Comparison of ENCODE assay signal across 12 mouse cellular contexts in the genomic region with DNA sequence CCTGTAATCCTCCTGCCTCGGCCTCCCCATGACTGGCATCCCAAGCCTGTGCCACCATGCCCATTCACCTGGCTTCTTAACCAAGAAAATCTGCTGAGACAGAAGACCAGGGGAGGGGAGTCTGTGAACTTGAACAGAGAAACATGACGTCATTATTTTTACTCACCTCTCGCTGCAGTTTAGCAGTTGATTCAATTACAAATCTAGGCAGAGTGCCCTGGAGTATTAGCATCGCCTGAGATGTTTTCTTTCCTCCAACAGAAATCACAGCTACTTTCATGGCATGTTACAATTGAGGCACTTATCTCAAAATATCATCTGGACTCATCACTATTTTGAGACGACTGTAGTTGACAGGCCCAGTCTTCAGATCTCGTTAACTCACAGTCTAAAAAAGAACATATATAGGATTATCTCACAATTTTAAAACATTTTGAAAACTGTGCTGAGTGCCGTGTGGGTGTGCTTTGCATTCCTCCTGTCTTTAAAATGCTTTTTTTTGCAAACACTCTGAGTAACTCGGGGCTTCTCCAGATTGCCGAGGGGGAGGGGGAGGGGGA.
A peak's percentile ranks its signal among the peaks of the same experiment; 100 is the strongest.
DNase-seq lines count a peak whose midpoint lies in the region; ATAC-seq and TF ChIP-seq lines count a peak whose summit lies in the region.
"Had no signal": no experiment of that assay in that cellular context is flagged by ENCODE, and none has a peak within 500 bp of the region (broad histone marks: within the 10 kb centered on the region; RNA-seq: fewer than 3 reads in every experiment).

No protein-coding gene starts in this region.

- 32% methylated on average over 9 of the region's 9 CpGs for WGBS in midbrain, postnatal 0 days
- 43% methylated on average over 9 of the region's 9 CpGs for WGBS in midbrain, embryonic 15.5 days
- WGBS in embryonic facial prominence, embryonic 10.5 days: 52% methylated on average over 9 of the region's 9 CpGs
- WGBS in stomach, embryonic 15.5 days: 49% methylated on average over 8 of the region's 9 CpGs
- WGBS in neural tube, embryonic 15.5 days: 56% methylated on average over 9 of the region's 9 CpGs

- no peaks in the 10 kb centered on the region for H3K9me3 ChIP-seq in midbrain, postnatal 0 days (ENCODE audit: low read length)
- H3K9me3 ChIP-seq in midbrain, embryonic 15.5 days: no peaks in the 10 kb centered on the region
- H3K9me3 ChIP-seq in embryonic facial prominence, embryonic 10.5 days: no peaks in the 10 kb centered on the region
- H3K9me3 ChIP-seq in stomach, embryonic 15.5 days: no peaks in the 10 kb centered on the region
- no peaks in the 10 kb centered on the region for H3K9me3 ChIP-seq in neural tube, embryonic 15.5 days (replicated peaks)
- H3K9me3 ChIP-seq: hindbrain, embryonic 12.5 days; megakaryocyte, embryonic 14.5 days had no signal

- peak; percentile 68 for ATAC-seq in frontal cortex, adult (ENCODE audit: low TSS enrichment)
- no peak for ATAC-seq in midbrain, postnatal 0 days (ENCODE audit: low FRiP score)
- ATAC-seq in midbrain, embryonic 15.5 days (replicated peaks): no peak
- ATAC-seq in stomach, embryonic 15.5 days (ENCODE audit: insufficient read depth, low FRiP score, low read depth): no peak
- ATAC-seq in neural tube, embryonic 15.5 days (ENCODE audit: low FRiP score): no peak

- H3K4me2 ChIP-seq in midbrain, postnatal 0 days (ENCODE audit: low read depth, low read length, poor library complexity, severe bottlenecking): no peak overlapping the region
- H3K4me2 ChIP-seq in midbrain, embryonic 15.5 days: no peak overlapping the region
- H3K4me2 ChIP-seq in stomach, embryonic 15.5 days: no peak overlapping the region
- H3K4me2 ChIP-seq in neural tube, embryonic 15.5 days: no peak overlapping the region
- H3K4me2 ChIP-seq: heart, embryonic 11.5 days; hindbrain, embryonic 12.5 days; liver, embryonic 11.5 days had no signal

- H3K4me3 ChIP-seq in midbrain, postnatal 0 days (ENCODE audit: low read depth, low read length): no peak overlapping the region
- H3K4me3 ChIP-seq in midbrain, embryonic 15.5 days: no peak overlapping the region
- no peak overlapping the region for H3K4me3 ChIP-seq in embryonic facial prominence, embryonic 10.5 days
- no peak overlapping the region for H3K4me3 ChIP-seq in stomach, embryonic 15.5 days (replicated peaks)
- no peak overlapping the region for H3K4me3 ChIP-seq in neural tube, embryonic 15.5 days (replicated peaks)
- H3K4me3 ChIP-seq: hindbrain, embryonic 12.5 days; megakaryocyte, embryonic 14.5 days had no signal

- H3K9ac ChIP-seq in midbrain, postnatal 0 days (replicated peaks; ENCODE audit: low read length, poor library complexity, severe bottlenecking): no peak overlapping the region
- no peak overlapping the region for H3K9ac ChIP-seq in midbrain, embryonic 15.5 days
- H3K9ac ChIP-seq in stomach, embryonic 15.5 days: no peak overlapping the region
- no peak overlapping the region for H3K9ac ChIP-seq in neural tube, embryonic 15.5 days (replicated peaks)
- H3K9ac ChIP-seq: hindbrain, embryonic 12.5 days had no signal

- H3K27me3 ChIP-seq in midbrain, postnatal 0 days (ENCODE audit: insufficient read depth, low read length): no peaks in the 10 kb centered on the region
- H3K27me3 ChIP-seq in midbrain, embryonic 15.5 days (replicated peaks): peaks cover 33% of the 10 kb centered on the region
- peaks cover 59% of the 10 kb centered on the region for H3K27me3 ChIP-seq in embryonic facial prominence, embryonic 10.5 days (replicated peaks; ENCODE audit: low read depth, poor library complexity, severe bottlenecking)
- no peaks in the 10 kb centered on the region for H3K27me3 ChIP-seq in stomach, embryonic 15.5 days (replicated peaks)
- 0 out of 2 replicates have a peak, but pooled peaks cover 3% of the 10 kb centered on the region for H3K27me3 ChIP-seq in neural tube, embryonic 15.5 days (replicated peaks)

- no peaks in the 10 kb centered on the region for H3K4me1 ChIP-seq in midbrain, postnatal 0 days (ENCODE audit: insufficient read depth, low read length)
- peaks cover 20% of the 10 kb centered on the region for H3K4me1 ChIP-seq in midbrain, embryonic 15.5 days
- peaks cover 43% of the 10 kb centered on the region for H3K4me1 ChIP-seq in embryonic facial prominence, embryonic 10.5 days
- H3K4me1 ChIP-seq in stomach, embryonic 15.5 days: peaks cover 22% of the 10 kb centered on the region
- peaks cover 46% of the 10 kb centered on the region for H3K4me1 ChIP-seq in neural tube, embryonic 15.5 days

- H3K36me3 ChIP-seq in midbrain, postnatal 0 days (ENCODE audit: insufficient read depth, low read length): no peaks in the 10 kb centered on the region
- H3K36me3 ChIP-seq in midbrain, embryonic 15.5 days (replicated peaks): no peaks in the 10 kb centered on the region
- no peaks in the 10 kb centered on the region for H3K36me3 ChIP-seq in embryonic facial prominence, embryonic 10.5 days (replicated peaks)
- no peaks in the 10 kb centered on the region for H3K36me3 ChIP-seq in stomach, embryonic 15.5 days
- no peaks in the 10 kb centered on the region for H3K36me3 ChIP-seq in neural tube, embryonic 15.5 days
- H3K36me3 ChIP-seq: hindbrain, embryonic 12.5 days had no signal

- H3K27ac ChIP-seq in midbrain, postnatal 0 days (ENCODE audit: low read depth, low read length): no peak overlapping the region
- H3K27ac ChIP-seq in midbrain, embryonic 15.5 days: no peak overlapping the region
- 0 out of 2 replicates have a peak overlapping the region, but pooled peaks have one; percentile 5 for H3K27ac ChIP-seq in embryonic facial prominence, embryonic 10.5 days (replicated peaks)
- peak overlapping the region; percentile 77; the same call in 1 of the 2 replicates for H3K27ac ChIP-seq in stomach, embryonic 15.5 days
- H3K27ac ChIP-seq in neural tube, embryonic 15.5 days (replicated peaks): no peak overlapping the region
- H3K27ac ChIP-seq: hindbrain, embryonic 12.5 days had no signal

- no peak for TF ChIP-seq CTCF in midbrain, postnatal 0 days (IDR thresholded peaks at IDR 0.05)

- DNase-seq in frontal cortex, postnatal 14 days (ENCODE audit: low spot score in 2 of 2): no peak
- DNase-seq in midbrain, postnatal 0 days (ENCODE audit: low spot score): peak; percentile 24
- DNase-seq in embryonic facial prominence, embryonic 10.5 days (ENCODE audit: low spot score): no peak
- DNase-seq in kidney, postnatal 36 days: no peak

Comparison
In these comparisons a context has a peak if more than half of its experiments do, and no peak if none do; other contexts are left out.
1. H3K27ac ChIP-seq: peak in embryonic facial prominence, embryonic 10.5 days (single experiment) and stomach, embryonic 15.5 days (single experiment); none in midbrain, postnatal 0 days (single experiment), midbrain, embryonic 15.5 days (single experiment) and neural tube, embryonic 15.5 days (single experiment).